Mouse (Mus musculus): ENCODE measurements at regions not wholly inside any gene's neighbourhood (a gene's known extent, or its start where the extent isn't known, plus 50 kb on each side); places are given as distances from the start of the nearest gene placed in this dataset.

DNA sequence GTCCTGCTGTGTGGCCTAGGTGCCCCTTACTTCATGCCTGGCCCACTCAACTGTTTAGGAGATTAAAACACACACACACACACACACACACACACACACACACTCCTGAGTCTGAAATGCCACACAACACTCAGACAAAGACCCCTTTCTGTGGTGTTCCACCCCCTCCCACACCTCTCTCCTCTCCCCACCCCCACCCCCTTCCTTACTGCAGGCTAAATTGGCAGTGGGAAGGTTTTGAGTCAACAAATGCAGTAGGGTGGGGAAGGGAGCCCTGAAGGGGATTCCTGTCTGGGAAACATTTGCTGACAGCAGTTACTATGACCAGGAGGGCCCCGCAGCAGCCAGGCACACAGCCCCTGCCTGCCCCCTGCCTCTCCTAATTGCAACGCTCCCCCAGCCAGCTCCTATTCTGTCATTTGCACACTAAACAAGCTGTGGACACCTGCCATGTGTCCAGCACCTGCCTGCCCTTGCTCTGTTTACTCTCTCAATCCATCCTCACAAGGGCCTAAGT, 69.5 kb downstream of the Ephb3 start:
- peak; percentile 88 for ATAC-seq
- no peaks in the 10 kb centered on the region for H3K36me3 ChIP-seq (ENCODE audit: control insufficient read depth, insufficient read depth, low read length)
- no peak overlapping the region for H3K4me2 ChIP-seq (ENCODE audit: low read length)
- no peak overlapping the region for H3K9ac ChIP-seq (ENCODE audit: low read depth, low read length)
- H3K27me3 ChIP-seq (replicated peaks; ENCODE audit: control insufficient read depth, insufficient read depth, low read length), result no peaks in the 10 kb centered on the region
- no peak overlapping the region for H3K4me3 ChIP-seq (ENCODE audit: low read length)
- peak overlapping the region; percentile 14; the same call in 1 of the 2 replicates for H3K27ac ChIP-seq (ENCODE audit: low read depth, low read length)
- H3K9me3 ChIP-seq (ENCODE audit: control insufficient read depth, low read length), result peaks cover 2% of the 10 kb centered on the region; the same call in 1 of the 2 replicates
- peaks cover 9% of the 10 kb centered on the region for H3K4me1 ChIP-seq (ENCODE audit: control insufficient read depth, insufficient read depth, low read depth, low read length)
- 5% methylated on average over 2 of the region's 2 CpGs for WGBS

GRCm38 (mm10) chr16:21277789-21278342, 73.3 kb downstream of the Ephb3 start:
- Histone ChIP-seq H3K27me3 (replicated peaks; ENCODE audit: control insufficient read depth, insufficient read depth, low read length) (no peaks in the 10 kb centered on the region), H3K36me3 (ENCODE audit: control insufficient read depth, insufficient read depth, low read length) (no peaks in the 10 kb centered on the region), H3K4me2 (ENCODE audit: low read length) (no peak overlapping the region), H3K4me3 (ENCODE audit: low read length) (no peak overlapping the region), H3K4me1 (ENCODE audit: control insufficient read depth, insufficient read depth, low read depth, low read length) (peaks cover 9% of the 10 kb centered on the region), H3K9ac (ENCODE audit: low read depth, low read length) (no peak overlapping the region), H3K9me3 (ENCODE audit: control insufficient read depth, low read length) (peaks cover 2% of the 10 kb centered on the region; the same call in 1 of the 2 replicates), H3K27ac (ENCODE audit: low read depth, low read length) (peak overlapping the region; percentile 2)
- 72% methylated on average over 11 of the region's 11 CpGs for WGBS
- ATAC-seq, result peak; percentile 20; the same call in 1 of the 2 replicates

DNA sequence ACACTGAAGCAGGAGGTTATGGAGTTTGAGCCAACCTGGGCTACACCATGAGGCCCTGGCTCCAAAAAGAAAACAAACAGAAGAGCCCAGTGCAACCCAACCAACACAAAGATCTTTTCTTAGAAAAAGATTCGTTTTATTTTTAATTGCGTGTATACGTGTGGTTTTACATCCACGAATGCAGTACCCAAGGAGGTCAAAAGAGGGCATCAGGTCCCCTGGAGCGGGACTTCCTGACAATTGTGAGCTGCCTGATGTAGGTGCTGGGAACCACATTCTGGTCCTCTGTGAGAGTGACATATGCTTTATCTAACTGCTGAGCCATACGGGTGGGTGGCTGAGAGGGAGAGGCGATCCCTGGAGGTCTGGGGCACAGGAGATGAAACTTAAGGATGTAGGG, 73.8 kb downstream of the Ephb3 start:
- Histone ChIP-seq H3K27me3 (replicated peaks; ENCODE audit: control insufficient read depth, insufficient read depth, low read length) (no peaks in the 10 kb centered on the region), H3K36me3 (ENCODE audit: control insufficient read depth, insufficient read depth, low read length) (no peaks in the 10 kb centered on the region), H3K9me3 (ENCODE audit: control insufficient read depth, low read length) (peaks cover 2% of the 10 kb centered on the region; the same call in 1 of the 2 replicates), H3K4me3 (ENCODE audit: low read length) (no peak overlapping the region), H3K27ac (ENCODE audit: low read depth, low read length) (no peak overlapping the region; the same call in 1 of the 2 replicates), H3K4me1 (ENCODE audit: control insufficient read depth, insufficient read depth, low read depth, low read length) (peaks cover 9% of the 10 kb centered on the region), H3K4me2 (ENCODE audit: low read length) (no peak overlapping the region), H3K9ac (ENCODE audit: low read depth, low read length) (no peak overlapping the region)
- no peak for ATAC-seq
- WGBS, result 97% methylated on average over 7 of the region's 7 CpGs

DNA sequence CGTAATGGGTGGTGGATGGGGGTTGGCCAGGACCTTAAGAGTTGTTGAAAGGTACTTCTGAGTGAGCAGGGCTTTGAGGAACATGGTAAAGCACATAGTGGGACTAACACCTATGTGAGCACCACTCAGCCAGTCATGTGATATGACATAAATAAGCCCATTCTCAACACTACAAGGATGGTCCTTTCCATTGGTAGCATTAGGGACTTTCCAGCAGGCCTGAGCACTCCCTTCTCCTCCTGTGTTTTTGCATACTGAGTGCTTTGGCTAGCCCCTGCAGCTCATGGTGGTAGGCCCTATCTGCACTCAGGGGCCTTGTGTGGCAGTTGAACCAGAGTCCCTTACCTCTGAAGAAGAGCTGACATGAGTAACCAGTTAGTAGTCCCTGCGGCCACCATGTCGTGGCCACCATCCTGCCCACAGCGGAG, 75.7 kb downstream of the Ephb3 start:
- Histone ChIP-seq H3K9me3 (ENCODE audit: control insufficient read depth, low read length) (peaks cover 2% of the 10 kb centered on the region; the same call in 1 of the 2 replicates), H3K36me3 (ENCODE audit: control insufficient read depth, insufficient read depth, low read length) (no peaks in the 10 kb centered on the region), H3K9ac (ENCODE audit: low read depth, low read length) (no peak overlapping the region), H3K4me2 (ENCODE audit: low read length) (no peak overlapping the region), H3K4me1 (ENCODE audit: control insufficient read depth, insufficient read depth, low read depth, low read length) (peaks cover 3% of the 10 kb centered on the region), H3K4me3 (ENCODE audit: low read length) (no peak overlapping the region), H3K27me3 (replicated peaks; ENCODE audit: control insufficient read depth, insufficient read depth, low read length) (no peaks in the 10 kb centered on the region), H3K27ac (ENCODE audit: low read depth, low read length) (no peak overlapping the region)
- 90% methylated on average over 4 of the region's 4 CpGs for WGBS
- no peak for ATAC-seq

- Histone ChIP-seq H3K4me1 (ENCODE audit: control insufficient read depth, insufficient read depth, low read depth, low read length) (peaks cover 3% of the 10 kb centered on the region), H3K4me2 (ENCODE audit: low read length) (no peak overlapping the region), H3K4me3 (ENCODE audit: low read length) (no peak overlapping the region), H3K9ac (ENCODE audit: low read depth, low read length) (no peak overlapping the region), H3K27me3 (replicated peaks; ENCODE audit: control insufficient read depth, insufficient read depth, low read length) (no peaks in the 10 kb centered on the region), H3K9me3 (ENCODE audit: control insufficient read depth, low read length) (no peaks in the 10 kb centered on the region), H3K27ac (ENCODE audit: low read depth, low read length) (no peak overlapping the region), H3K36me3 (ENCODE audit: control insufficient read depth, insufficient read depth, low read length) (no peaks in the 10 kb centered on the region)
- 10% methylated on average over 17 of the region's 20 CpGs for WGBS
- no peak for ATAC-seq
These were observed 77.6 kb downstream of the Ephb3 start for GRCm38 (mm10) chr16:21281958-21282730.

GRCm38 (mm10) chr16:21286099-21286498, 81.5 kb downstream of the Ephb3 start:
- Histone ChIP-seq H3K36me3 (ENCODE audit: control insufficient read depth, insufficient read depth, low read length) (no peaks in the 10 kb centered on the region), H3K27ac (ENCODE audit: low read depth, low read length) (no peak overlapping the region), H3K4me3 (ENCODE audit: low read length) (no peak overlapping the region), H3K9ac (ENCODE audit: low read depth, low read length) (no peak overlapping the region), H3K27me3 (replicated peaks; ENCODE audit: control insufficient read depth, insufficient read depth, low read length) (no peaks in the 10 kb centered on the region), H3K4me1 (ENCODE audit: control insufficient read depth, insufficient read depth, low read depth, low read length) (peaks cover 3% of the 10 kb centered on the region), H3K4me2 (ENCODE audit: low read length) (no peak overlapping the region), H3K9me3 (ENCODE audit: control insufficient read depth, low read length) (no peaks in the 10 kb centered on the region)
- 41% methylated on average over 4 of the region's 4 CpGs for WGBS
- no peak for ATAC-seq

GRCm38 (mm10) chr16:21289528-21289927, 85.0 kb downstream of the Ephb3 start:
- H3K4me1 ChIP-seq (ENCODE audit: control insufficient read depth, insufficient read depth, low read depth, low read length), result no peaks in the 10 kb centered on the region
- H3K36me3 ChIP-seq (ENCODE audit: control insufficient read depth, insufficient read depth, low read length), result no peaks in the 10 kb centered on the region
- no peak overlapping the region for H3K4me3 ChIP-seq (ENCODE audit: low read length)
- no peak overlapping the region for H3K27ac ChIP-seq (ENCODE audit: low read depth, low read length)
- no peak overlapping the region for H3K4me2 ChIP-seq (ENCODE audit: low read length)
- 72% methylated on average over 7 of the region's 7 CpGs for WGBS
- H3K9ac ChIP-seq (ENCODE audit: low read depth, low read length), result no peak overlapping the region
- no peaks in the 10 kb centered on the region for H3K9me3 ChIP-seq (ENCODE audit: control insufficient read depth, low read length)
- no peak for ATAC-seq
- H3K27me3 ChIP-seq (replicated peaks; ENCODE audit: control insufficient read depth, insufficient read depth, low read length), result no peaks in the 10 kb centered on the region

DNA sequence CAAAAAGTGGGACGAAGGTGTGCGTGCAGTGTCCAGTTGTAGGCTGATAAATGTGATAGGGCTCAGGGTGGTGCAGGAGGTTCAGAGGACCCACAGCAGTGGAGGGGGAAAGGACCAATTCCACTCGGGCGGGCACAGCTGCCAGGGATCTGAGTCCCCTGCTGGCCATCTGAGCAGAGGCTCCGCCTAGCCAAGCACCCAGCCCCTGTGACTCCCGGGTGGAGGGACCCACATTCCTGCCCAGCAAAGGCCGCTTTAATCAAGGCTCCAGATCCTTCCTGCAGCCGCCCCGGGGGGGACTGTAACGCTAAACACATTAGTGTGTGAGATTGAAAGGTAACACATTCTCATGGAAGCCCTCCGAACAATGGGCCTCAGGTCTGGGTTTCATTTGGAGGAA, 88.5 kb downstream of the Ephb3 start:
- no peaks in the 10 kb centered on the region for H3K27me3 ChIP-seq (replicated peaks; ENCODE audit: control insufficient read depth, insufficient read depth, low read length)
- H3K9me3 ChIP-seq (ENCODE audit: control insufficient read depth, low read length), result no peaks in the 10 kb centered on the region
- no peaks in the 10 kb centered on the region for H3K4me1 ChIP-seq (ENCODE audit: control insufficient read depth, insufficient read depth, low read depth, low read length)
- no peak overlapping the region for H3K9ac ChIP-seq (ENCODE audit: low read depth, low read length)
- H3K27ac ChIP-seq (ENCODE audit: low read depth, low read length), result no peak overlapping the region
- WGBS, result 34% methylated on average over 11 of the region's 11 CpGs
- ATAC-seq, result no peak
- no peak overlapping the region for H3K4me3 ChIP-seq (ENCODE audit: low read length)
- no peaks in the 10 kb centered on the region for H3K36me3 ChIP-seq (ENCODE audit: control insufficient read depth, insufficient read depth, low read length)
- no peak overlapping the region for H3K4me2 ChIP-seq (ENCODE audit: low read length)

GRCm38 (mm10) chr16:21293569-21293968, 89.0 kb downstream of the Ephb3 start:
- no peaks in the 10 kb centered on the region for H3K36me3 ChIP-seq (ENCODE audit: control insufficient read depth, insufficient read depth, low read length)
- no peak for ATAC-seq
- H3K9ac ChIP-seq (ENCODE audit: low read depth, low read length), result no peak overlapping the region
- H3K27me3 ChIP-seq (replicated peaks; ENCODE audit: control insufficient read depth, insufficient read depth, low read length), result no peaks in the 10 kb centered on the region
- H3K4me3 ChIP-seq (ENCODE audit: low read length), result no peak overlapping the region
- H3K4me2 ChIP-seq (ENCODE audit: low read length), result no peak overlapping the region
- H3K4me1 ChIP-seq (ENCODE audit: control insufficient read depth, insufficient read depth, low read depth, low read length), result no peaks in the 10 kb centered on the region
- no peaks in the 10 kb centered on the region for H3K9me3 ChIP-seq (ENCODE audit: control insufficient read depth, low read length)
- 49% methylated on average over 3 of the region's 3 CpGs for WGBS
- H3K27ac ChIP-seq (ENCODE audit: low read depth, low read length), result no peak overlapping the region
